Mouse (Mus musculus): ENCODE data around the gene Stambpl1.
"Not testable (repeated sequence)": the region's sequence is repeated elsewhere in the genome, so short reads cannot be mapped to it uniquely, and the experiment has no call there.

The Stambpl1 gene

GRCm38 (mm10) chr19:34198066-34198465 is 6.0 kb downstream of the Stambpl1 start:
- in situ Hi-C loops (cut with MseI, MboI): no loop called here

GRCm38 (mm10) chr19:34198901-34199300 is 6.9 kb downstream of the Stambpl1 start:
- in situ Hi-C loops (cut with MseI, MboI): no loop called here

GRCm38 (mm10) chr19:34199488-34199887 is 7.5 kb downstream of the Stambpl1 start:
- in situ Hi-C loops (cut with MseI, MboI): no loop called here

GRCm38 (mm10) chr19:34202668-34203067 is 10.6 kb downstream of the Stambpl1 start:
- in situ Hi-C loops (cut with MseI, MboI): no loop called here

GRCm38 (mm10) chr19:34206128-34206527 is 14.1 kb downstream of the Stambpl1 start:
- in situ Hi-C loops (cut with MseI, MboI): not testable (repeated sequence)

GRCm38 (mm10) chr19:34206760-34207440 is 14.9 kb downstream of the Stambpl1 start:
- in situ Hi-C loops (cut with MseI, MboI): no loop called here

- in situ Hi-C loops (cut with MseI, MboI): no loop called here
Measured at GRCm38 (mm10) chr19:34209031-34209430, 17.0 kb downstream of the Stambpl1 start.

- in situ Hi-C loops (cut with MseI, MboI): no loop called here
Measured at GRCm38 (mm10) chr19:34209930-34210581, 18.0 kb downstream of the Stambpl1 start.

- in situ Hi-C loops (cut with MseI, MboI): no loop called here
Measured at GRCm38 (mm10) chr19:34210841-34211240, 18.8 kb downstream of the Stambpl1 start.

GRCm38 (mm10) chr19:34212489-34213250 is 20.6 kb downstream of the Stambpl1 start:
- in situ Hi-C loops (cut with MseI, MboI): no loop called here

GRCm38 (mm10) chr19:34213251-34213645 is 21.2 kb downstream of the Stambpl1 start:
- in situ Hi-C loops (cut with MseI, MboI): no loop called here

GRCm38 (mm10) chr19:34214136-34214535 is 22.1 kb downstream of the Stambpl1 start:
- in situ Hi-C loops (cut with MseI, MboI): no loop called here

- in situ Hi-C loops (cut with MseI, MboI): no loop called here
Measured at GRCm38 (mm10) chr19:34216956-34217355, 24.9 kb downstream of the Stambpl1 start.

GRCm38 (mm10) chr19:34217761-34218160 is 25.7 kb downstream of the Stambpl1 start:
- in situ Hi-C loops (cut with MseI, MboI): no loop called here

GRCm38 (mm10) chr19:34219260-34219968 is 27.4 kb downstream of the Stambpl1 start:
- in situ Hi-C loops (cut with MseI, MboI): no loop called here

- in situ Hi-C loops (cut with MseI, MboI): no loop called here
Measured at GRCm38 (mm10) chr19:34220732-34221380, 28.8 kb downstream of the Stambpl1 start.

GRCm38 (mm10) chr19:34222805-34223204 is 30.8 kb downstream of the Stambpl1 start:
- in situ Hi-C loops (cut with MseI, MboI): no loop called here

- in situ Hi-C loops (cut with MseI, MboI): loop anchor here in 1 of 2 experiments (25.0 kb wide), 1 partner anchor 256 kb away; the partner anchor contains the start of gene Ch25h
Measured at GRCm38 (mm10) chr19:34231596-34231995, 39.6 kb downstream of the Stambpl1 start.

GRCm38 (mm10) chr19:34232326-34232725 is 40.3 kb downstream of the Stambpl1 start:
- in situ Hi-C loops (cut with MseI, MboI): loop anchor here in 1 of 2 experiments (25.0 kb wide), 1 partner anchor 255 kb away; the partner anchor contains the start of gene Ch25h

GRCm38 (mm10) chr19:34233944-34234343 is 41.9 kb downstream of the Stambpl1 start:
- in situ Hi-C loops (cut with MseI, MboI): loop anchor here in 1 of 2 experiments (25.0 kb wide), 1 partner anchor 253 kb away; the partner anchor contains the start of gene Ch25h

GRCm38 (mm10) chr19:34236049-34236448 is 44.0 kb downstream of the Stambpl1 start:
- in situ Hi-C loops (cut with MseI, MboI): loop anchor here in 1 of 2 experiments (25.0 kb wide), 1 partner anchor 251 kb away; the partner anchor contains the start of gene Ch25h
